Mouse (Mus musculus) heart, postnatal 0 days (tissue): ENCODE measurements at regions not wholly inside any gene's neighbourhood (a gene's known extent, or its start where the extent isn't known, plus 50 kb on each side); places are given as distances from the start of the nearest gene placed in this dataset.

ENCODE experiments used
- CTCF ChIP-seq: IDR thresholded peaks from 2 replicates; pipeline ENCODE4 v1.5.1; 2016; ENCODE audit warnings: antibody characterized with exemption, control low read depth, low read depth
- EP300 ChIP-seq: IDR thresholded peaks from 2 replicates; pipeline ENCODE4 v1.6.1; 2016; ENCODE audit warnings: antibody characterized with exemption, low read depth

DNA sequence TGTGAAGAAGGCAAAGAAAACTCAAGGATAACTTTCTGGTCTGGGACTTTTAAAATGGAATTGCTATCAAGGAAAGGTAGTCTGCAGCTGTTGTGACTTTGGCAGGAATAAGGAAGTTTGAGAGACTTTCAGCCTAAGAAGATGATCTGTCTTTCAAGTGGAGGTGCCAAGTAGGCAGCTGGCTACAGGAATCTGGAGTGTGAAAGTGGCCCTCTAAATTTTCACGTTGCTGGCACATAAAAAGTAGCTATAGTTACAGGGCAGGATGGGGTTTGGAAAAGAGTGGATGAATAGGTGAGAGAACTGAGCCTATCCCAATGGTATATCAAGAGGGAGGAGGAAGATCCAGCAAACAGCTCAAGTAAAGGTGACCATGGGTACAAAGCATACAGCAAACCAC is 284.4 kb upstream of the Pkdcc start:
- no peak for TF ChIP-seq CTCF
- TF ChIP-seq EP300: no peak
